10 mouse cellular contexts compared by ENCODE assay signal in genomic region chr6:86209133-86210016, GRCm38 (mm10). TPM values are rescaled to one million over a fixed set of nuclear protein-coding genes. Genes with fewer than 3 reads are reported as not detected.
DNase-seq lines count a peak whose midpoint lies in the region; ATAC-seq and TF ChIP-seq lines count a peak whose summit lies in the region.
"Had no signal": no experiment of that assay in that cellular context is flagged by ENCODE, and none has a peak within 500 bp of the region (broad histone marks: within the 10 kb centered on the region; RNA-seq: fewer than 3 reads in every experiment).

No protein-coding gene starts in this region.

- H3K79me2 ChIP-seq in MEL (ENCODE audit: control insufficient read depth, insufficient read depth, low read length, poor library complexity) = no peaks in the 10 kb centered on the region

- H3K27me3 ChIP-seq in hindbrain, embryonic 10.5 days (ENCODE audit: insufficient read depth, poor library complexity, severe bottlenecking) = 0 out of 2 replicates have a peak, but pooled peaks cover 5% of the 10 kb centered on the region
- H3K27me3 ChIP-seq in hindbrain, embryonic 13.5 days = no peaks in the 10 kb centered on the region
- H3K27me3 ChIP-seq in MEL (ENCODE audit: control insufficient read depth in 1 of 2, insufficient read depth in 2 of 2, low read length in 2 of 2) = no peaks in the 10 kb centered on the region
- H3K27me3 ChIP-seq in embryonic facial prominence, embryonic 14.5 days (replicated peaks; ENCODE audit: control insufficient read depth, insufficient read depth, low read length) = no peaks in the 10 kb centered on the region
- H3K27me3 ChIP-seq in lung, embryonic 16.5 days (ENCODE audit: control insufficient read depth, insufficient read depth, low read depth, low read length) = no peaks in the 10 kb centered on the region

- H3K4me3 ChIP-seq in hindbrain, embryonic 10.5 days = peak overlapping the region; percentile 25
- no peak overlapping the region for H3K4me3 ChIP-seq in hindbrain, embryonic 13.5 days
- H3K4me3 ChIP-seq in MEL (ENCODE audit: control insufficient read depth in 1 of 2, insufficient read depth in 1 of 2, low read depth in 2 of 2, low read length in 2 of 2) = no peak overlapping the region
- 0 out of 2 replicates have a peak overlapping the region, but pooled peaks have one; percentile 10 for H3K4me3 ChIP-seq in embryonic facial prominence, embryonic 14.5 days (ENCODE audit: low read depth, low read length)
- peak overlapping the region; percentile 9; the same call in 1 of the 2 replicates for H3K4me3 ChIP-seq in lung, embryonic 16.5 days (ENCODE audit: low read length)
- H3K4me3 ChIP-seq: erythroblast, embryonic 14.5 days had no signal

- H3K4me1 ChIP-seq in hindbrain, embryonic 10.5 days (replicated peaks) = peaks cover 25% of the 10 kb centered on the region
- H3K4me1 ChIP-seq in hindbrain, embryonic 13.5 days (replicated peaks) = 0 out of 2 replicates have a peak, but pooled peaks cover 11% of the 10 kb centered on the region
- H3K4me1 ChIP-seq in MEL (ENCODE audit: control insufficient read depth in 1 of 2, insufficient read depth in 2 of 2, low read length in 2 of 2) = peaks cover 4 to 12% of the 10 kb centered on the region in 2 experiments
- peaks cover 14% of the 10 kb centered on the region for H3K4me1 ChIP-seq in embryonic facial prominence, embryonic 14.5 days (ENCODE audit: control insufficient read depth, insufficient read depth, low read length)
- H3K4me1 ChIP-seq in lung, embryonic 16.5 days (replicated peaks; ENCODE audit: control insufficient read depth, insufficient read depth, low read length) = no peaks in the 10 kb centered on the region; the same call in 1 of the 2 replicates

- no peak for TF ChIP-seq EP300 in MEL (IDR thresholded peaks at IDR 0.05; ENCODE audit: low read depth in 1 of 2, low read length in 2 of 2)

- no peak overlapping the region for H3K4me2 ChIP-seq in hindbrain, embryonic 13.5 days
- peak overlapping the region; percentile 45 for H3K4me2 ChIP-seq in embryonic facial prominence, embryonic 14.5 days (ENCODE audit: low read depth, low read length)
- peak overlapping the region; percentile 28; the same call in 1 of the 2 replicates for H3K4me2 ChIP-seq in lung, embryonic 16.5 days (ENCODE audit: low read depth, low read length)

- H3K36me3 ChIP-seq in hindbrain, embryonic 10.5 days = no peaks in the 10 kb centered on the region
- H3K36me3 ChIP-seq in hindbrain, embryonic 13.5 days = no peaks in the 10 kb centered on the region
- H3K36me3 ChIP-seq in MEL (ENCODE audit: control insufficient read depth in 1 of 2, insufficient read depth in 2 of 2, low read length in 2 of 2) = peaks cover 0 to 8% of the 10 kb centered on the region in 2 experiments; a peak in 2 of 4 replicates
- H3K36me3 ChIP-seq in embryonic facial prominence, embryonic 14.5 days (ENCODE audit: control insufficient read depth, insufficient read depth, low read length) = no peaks in the 10 kb centered on the region
- H3K36me3 ChIP-seq in lung, embryonic 16.5 days (ENCODE audit: control insufficient read depth, insufficient read depth, low read length) = no peaks in the 10 kb centered on the region

- peak overlapping the region; percentile 56; the same call in 1 of the 2 replicates for H3K27ac ChIP-seq in hindbrain, embryonic 10.5 days
- no peak overlapping the region for H3K27ac ChIP-seq in hindbrain, embryonic 13.5 days
- 0 out of 2 replicates have a peak overlapping the region, but pooled peaks have one; percentile 11 for H3K27ac ChIP-seq in MEL (ENCODE audit: control insufficient read depth, low read depth, low read length)
- peak overlapping the region; percentile 34 for H3K27ac ChIP-seq in embryonic facial prominence, embryonic 14.5 days (replicated peaks; ENCODE audit: low read depth, low read length)
- H3K27ac ChIP-seq in lung, embryonic 16.5 days (ENCODE audit: low read length) = peak overlapping the region; percentile 27

- TF ChIP-seq RAD21 in MEL (IDR thresholded peaks at IDR 0.05; ENCODE audit: low read depth, low read length) = no peak

- H3K9me3 ChIP-seq in hindbrain, embryonic 10.5 days = no peaks in the 10 kb centered on the region
- no peaks in the 10 kb centered on the region for H3K9me3 ChIP-seq in hindbrain, embryonic 13.5 days
- no peaks in the 10 kb centered on the region for H3K9me3 ChIP-seq in MEL (replicated peaks; ENCODE audit: insufficient read depth, low read length)
- H3K9me3 ChIP-seq in embryonic facial prominence, embryonic 14.5 days (ENCODE audit: control insufficient read depth, low read length) = no peaks in the 10 kb centered on the region; the same call in 1 of the 2 replicates
- H3K9me3 ChIP-seq in lung, embryonic 16.5 days (ENCODE audit: control insufficient read depth, low read length) = no peaks in the 10 kb centered on the region

- no peak overlapping the region for H3K9ac ChIP-seq in hindbrain, embryonic 13.5 days
- H3K9ac ChIP-seq in MEL (ENCODE audit: control insufficient read depth, low read depth, low read length, poor library complexity, severe bottlenecking) = no peak overlapping the region
- no peak overlapping the region; the same call in 1 of the 2 replicates for H3K9ac ChIP-seq in embryonic facial prominence, embryonic 14.5 days (ENCODE audit: low read depth, low read length)
- no peak overlapping the region for H3K9ac ChIP-seq in lung, embryonic 16.5 days (ENCODE audit: low read length)

- no peak for ATAC-seq in hindbrain, embryonic 13.5 days (ENCODE audit: low FRiP score)
- peak; percentile 90 for ATAC-seq in embryonic facial prominence, embryonic 14.5 days (ENCODE audit: low read depth)
- ATAC-seq in lung, embryonic 16.5 days (ENCODE audit: low read depth) = peak; percentile 51; the same call in 1 of the 2 replicates

- WGBS in hindbrain, embryonic 10.5 days = 44% methylated on average over 17 of the region's 17 CpGs
- WGBS in hindbrain, embryonic 13.5 days = 59% methylated on average over 17 of the region's 17 CpGs
- WGBS in embryonic facial prominence, embryonic 14.5 days = 19% methylated on average over 17 of the region's 17 CpGs
- WGBS in lung, embryonic 16.5 days = 30% methylated on average over 17 of the region's 17 CpGs

- no peak for TF ChIP-seq POLR2A in MEL (IDR thresholded peaks at IDR 0.05; ENCODE audit: control insufficient read depth in 1 of 2, insufficient read depth in 1 of 2, low read depth in 1 of 2, low read length in 2 of 2, poor library complexity in 1 of 2)

- DNase-seq in hindbrain, embryonic 10.5 days (ENCODE audit: low spot score) = no peak
- DNase-seq in MEL (ENCODE audit: low read depth, low spot score) = no peak
- DNase-seq in embryonic facial prominence, embryonic 14.5 days (ENCODE audit: low spot score) = peak; percentile 73
- DNase-seq in retina, postnatal 1 day = no peak
- DNase-seq in thymus, postnatal 4 days = no peak
- DNase-seq in adrenal gland, adult 18-20 months (ENCODE audit: low spot score in 2 of 2) = no peak
- DNase-seq: adrenal gland, adult 2 months had no signal

- TF ChIP-seq CTCF in MEL (IDR thresholded peaks at IDR 0.05 in 2 of 3, conservative IDR thresholded peaks at IDR 0.05 in 1 of 3; ENCODE audit: control insufficient read depth in 1 of 3, insufficient read depth in 1 of 3, low read depth in 2 of 3, low read length in 3 of 3, poor library complexity in 1 of 3, severe bottlenecking in 1 of 3) = no peak

TF ChIP-seq in MEL, 35 proteins besides CTCF, POLR2A, EP300 and RAD21:
- TF ChIP-seq E2F4 (IDR thresholded peaks at IDR 0.05; ENCODE audit: borderline replicate concordance, low read depth, low read length) = no peak

RNA-seq across cellular contexts. Expression of gene Tgfa, which starts 14.4 kb away (rescaled TPM):
- polyA plus RNA-seq in hindbrain, embryonic 10.5 days (2016; fragmentation: Nextera tagmentation; extraction: Ambion mirVana) = 1.7 and 3.1 TPM in 2 replicates
- 9.5 and 9.6 TPM in 2 replicates for polyA plus RNA-seq in hindbrain, embryonic 13.5 days (2015; fragmentation: Nextera tagmentation; extraction: Ambion mirVana)
- total RNA-seq in MEL (2012; rRNA removed) = 6.6 and 7.8 TPM in 2 replicates
- polyA plus RNA-seq in MEL (2012; ENCODE audit: insufficient read depth in 1 of 2, insufficient read length in 2 of 2, low read depth in 1 of 2, low replicate concordance in 2 of 2, missing spikeins in 1 of 2) = 1 to 10 TPM in 1 of 2 experiments, not detected in 1; 9.1 TPM
- polyA plus RNA-seq in embryonic facial prominence, embryonic 14.5 days (2014; fragmentation: Nextera tagmentation; extraction: Ambion mirVana) = 4.5 and 5.2 TPM in 2 replicates
- polyA plus RNA-seq in lung, embryonic 16.5 days (2015; fragmentation: Nextera tagmentation; extraction: Ambion mirVana) = 3.8 and 4.3 TPM in 2 replicates
- 10 to 100 TPM in 1 of 2 experiments, 1 to 10 TPM in 1; 5.1 to 14.0 TPM for total RNA-seq in adrenal gland, adult 18-20 months (2021)
- polyA plus RNA-seq: erythroblast, embryonic 14.5 days had no signal

Comparison
In these comparisons a context has a peak if more than half of its experiments do, and no peak if none do; other contexts are left out.
1. H3K4me3 ChIP-seq: peak in hindbrain, embryonic 10.5 days (single experiment), embryonic facial prominence, embryonic 14.5 days (single experiment) and lung, embryonic 16.5 days (single experiment); none in hindbrain, embryonic 13.5 days (single experiment) and MEL (0 of 2).